Mouse (Mus musculus) ES-E14 (cell line): Measurements from ENCODE around the gene Mpp4. TPM values are rescaled to one million over a fixed set of nuclear protein-coding genes. Genes with fewer than 3 reads are reported as not detected.

Source experiments
- DNase-seq: peaks from one replicate; pipeline ENCODE4 v3.0.0-alpha.2; 2013; ENCODE audit warnings: low read depth, low spot score
- H3K27ac ChIP-seq: 2 replicates; pipeline ENCODE4 v1.5.1; 2012; ENCODE audit warnings: low read depth, mild to moderate bottlenecking, low read length, moderate library complexity, mixed read lengths; ENCODE audit not compliant: poor library complexity, insufficient read depth, severe bottlenecking
- H3K36me3 ChIP-seq: 2 replicates; pipeline ENCODE4 v1.6.1; 2012; ENCODE audit warnings: mild to moderate bottlenecking, low read length, moderate library complexity, mixed read lengths; ENCODE audit not compliant: control insufficient read depth, poor library complexity, insufficient read depth, severe bottlenecking
- H3K4me1 ChIP-seq, 2 experiments: fragments of 150-350 bp in 1 of 2; sonication (generic) in 1 of 2; 2 replicates each; pipeline ENCODE4 v1.6.1; 2012; ENCODE audit warnings: low read length in 2 of 2, mild to moderate bottlenecking in 1 of 2, mixed read lengths in 1 of 2; ENCODE audit not compliant: control insufficient read depth in 2 of 2, insufficient read depth in 2 of 2, poor library complexity in 1 of 2
- H3K4me3 ChIP-seq, 2 experiments: fragments of 150-350 bp in 1 of 2; sonication (generic) in 1 of 2; 2 replicates each; pipeline ENCODE4 v1.5.1; 2012; ENCODE audit warnings: low read length in 2 of 2, low read depth in 1 of 2, mild to moderate bottlenecking in 1 of 2, mixed read lengths in 1 of 2; ENCODE audit not compliant: insufficient read depth in 1 of 2, poor library complexity in 1 of 2, severe bottlenecking in 1 of 2
- H3K9ac ChIP-seq: 2 replicates; pipeline ENCODE4 v1.6.1; 2012; ENCODE audit warnings: low read depth, mild to moderate bottlenecking, low read length, mixed read lengths; ENCODE audit not compliant: poor library complexity, insufficient read depth, severe bottlenecking
- H3K9me3 ChIP-seq: fragments of 150-350 bp; sonication (generic); 2 replicates; pipeline ENCODE4 v1.6.1; 2012; ENCODE audit warnings: low read depth, mild to moderate bottlenecking, low read length; ENCODE audit not compliant: control insufficient read depth, insufficient read depth
- CHD2 ChIP-seq: IDR thresholded peaks from 2 replicates; pipeline ENCODE4 v1.6.1; 2014; ENCODE audit warnings: mild to moderate bottlenecking, low read depth, low read length, inconsistent platforms
- HCFC1 ChIP-seq: IDR thresholded peaks from 2 replicates; pipeline ENCODE4 v1.6.1; 2012; ENCODE audit warnings: low read length, inconsistent platforms, borderline replicate concordance; ENCODE audit not compliant: insufficient read depth
- MAFK ChIP-seq: IDR thresholded peaks from 2 replicates; pipeline ENCODE4 v1.6.1; 2014; ENCODE audit warnings: mild to moderate bottlenecking, low read depth, low read length, inconsistent platforms; ENCODE audit not compliant: insufficient read depth
- ZC3H11A ChIP-seq: IDR thresholded peaks from 2 replicates; pipeline ENCODE4 v1.6.1; 2012; ENCODE audit warnings: low read depth, mild to moderate bottlenecking, inconsistent platforms, low read length, borderline replicate concordance
- ZNF384 ChIP-seq: IDR thresholded peaks from 2 replicates; pipeline ENCODE4 v1.6.1; 2012; ENCODE audit warnings: low read depth, low read length, inconsistent platforms
- in situ Hi-C, 2 experiments: fragments of 600-800 bp; cut with MboI; formaldehyde crosslinking; loops; one replicate each; pipeline ENCODE4 v1.15.1; 2025; ENCODE audit warnings: low sequenced_read_pairs in 2 of 2, inconsistent platforms in 1 of 2; ENCODE audit not compliant: unreplicated experiment in 2 of 2
- total RNA-seq: library from RNA; depleted of rRNA; stranded (reverse); fragments of 300-350 nt; gene quantifications from 2 replicates; pipeline ENCODE4 v1.2.3, GENCODE M21; 2012

The Mpp4 gene
- total RNA-seq, 1 experiment: 1.2 TPM

DNA sequence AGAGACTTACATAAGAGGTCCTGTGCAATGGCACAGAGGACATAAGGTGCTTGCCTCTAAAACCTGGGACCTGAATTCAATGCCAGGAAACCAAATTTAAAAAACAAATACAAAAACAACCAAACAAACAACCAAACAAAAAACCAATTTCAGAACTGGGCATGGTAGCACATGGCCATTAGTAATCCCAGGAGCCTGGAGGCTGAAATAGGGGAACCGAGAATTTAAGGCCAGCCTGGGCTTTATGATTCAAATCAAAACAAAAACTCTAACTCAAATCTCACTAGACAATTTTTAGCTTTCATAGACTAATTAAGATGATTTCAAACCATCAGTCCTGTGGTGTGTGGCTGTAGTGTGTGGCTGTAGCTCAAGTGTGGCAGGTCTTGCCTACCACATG, 41.3 kb upstream of the Mpp4 start:
- in situ Hi-C loops: no loop called here
- no peak for DNase-seq
- TF ChIP-seq ZNF384: no peak
- no peak for TF ChIP-seq HCFC1
- TF ChIP-seq ZC3H11A: no peak
- no peak for TF ChIP-seq MAFK
- TF ChIP-seq CHD2: no peak
- H3K27ac ChIP-seq: no peak overlapping the region
- no peak overlapping the region for H3K4me3 ChIP-seq
- H3K4me1 ChIP-seq: no peaks in the 10 kb centered on the region
- no peaks in the 10 kb centered on the region for H3K9me3 ChIP-seq
- H3K9ac ChIP-seq: no peak overlapping the region
- H3K36me3 ChIP-seq: peaks cover 21% of the 10 kb centered on the region

DNA sequence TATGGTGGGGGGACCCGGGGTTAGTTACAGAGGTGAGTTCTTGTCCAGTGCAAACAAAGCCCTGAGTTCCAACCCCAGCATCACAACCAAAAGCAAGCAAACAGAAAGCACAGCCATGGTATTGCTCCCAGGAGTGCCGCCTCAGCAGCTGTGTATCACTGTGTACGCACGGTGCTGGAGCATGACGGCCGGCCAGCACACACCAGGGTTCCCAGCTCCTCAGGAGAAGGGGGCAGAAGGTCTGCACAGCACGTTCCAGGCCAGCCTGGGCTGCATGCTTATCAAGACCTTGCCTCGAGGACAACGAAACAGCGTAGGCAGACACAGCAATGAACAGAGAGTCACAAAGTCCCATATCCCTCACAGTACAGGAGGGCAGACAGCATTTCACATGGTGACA, 39.2 kb upstream of the Mpp4 start:
- H3K9me3 ChIP-seq: no peaks in the 10 kb centered on the region
- H3K4me1 ChIP-seq: no peaks in the 10 kb centered on the region
- no peak overlapping the region for H3K9ac ChIP-seq
- no peak for DNase-seq
- no peak overlapping the region for H3K4me3 ChIP-seq
- TF ChIP-seq ZNF384 (no peak), CHD2 (no peak), MAFK (no peak), HCFC1 (no peak), ZC3H11A (no peak)
- peaks cover 14% of the 10 kb centered on the region for H3K36me3 ChIP-seq
- no peak overlapping the region for H3K27ac ChIP-seq
- in situ Hi-C loops: no loop called here

DNA sequence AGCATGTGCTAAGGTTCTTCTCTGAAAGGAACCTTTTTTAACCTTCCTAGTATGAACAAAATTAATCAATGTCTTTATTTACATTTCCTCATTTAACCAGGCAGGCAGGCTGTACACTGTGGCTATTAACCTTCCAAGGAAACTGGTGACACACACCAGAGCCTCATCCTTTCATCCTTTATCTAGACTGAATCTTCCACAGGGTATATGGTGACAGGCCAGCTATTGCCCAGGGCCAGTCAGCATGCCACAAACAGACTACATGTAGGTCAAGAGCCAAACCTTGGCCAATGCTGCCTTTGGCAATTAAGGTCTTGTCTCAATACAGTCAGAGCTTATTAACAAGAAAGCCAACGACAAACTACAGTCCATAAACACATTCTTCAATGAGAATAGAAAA, 38.4 kb upstream of the Mpp4 start:
- no peak for DNase-seq
- TF ChIP-seq CHD2 (no peak), MAFK (no peak), ZNF384 (no peak)
- in situ Hi-C loops: no loop called here
- Histone ChIP-seq H3K4me3 (no peak overlapping the region), H3K9ac (no peak overlapping the region), H3K9me3 (no peaks in the 10 kb centered on the region), H3K4me1 (no peaks in the 10 kb centered on the region), H3K36me3 (peaks cover 13% of the 10 kb centered on the region), H3K27ac (no peak overlapping the region)

DNA sequence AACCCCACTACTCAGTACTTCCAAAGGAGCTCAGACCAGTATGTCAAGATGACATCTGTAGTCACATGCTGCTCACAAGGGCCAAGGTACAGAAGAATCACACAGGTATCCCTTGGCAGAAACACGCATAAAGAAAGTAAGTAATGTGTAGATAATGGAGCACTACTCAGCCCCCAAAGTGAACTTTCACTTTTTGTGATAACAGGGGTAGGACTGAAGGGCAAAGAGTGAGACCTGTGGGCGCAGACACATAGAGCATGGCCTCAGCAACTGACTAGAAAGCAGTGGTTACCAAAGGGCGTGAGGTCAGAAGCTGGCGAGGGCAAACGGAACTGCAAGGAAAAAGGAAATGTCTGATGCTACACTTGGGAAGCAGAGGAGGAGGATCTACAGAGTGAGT, 37.8 kb upstream of the Mpp4 start:
- H3K4me1 ChIP-seq: no peaks in the 10 kb centered on the region
- no peak overlapping the region for H3K4me3 ChIP-seq
- TF ChIP-seq MAFK (no peak), ZC3H11A (no peak), CHD2 (no peak), HCFC1 (no peak), ZNF384 (no peak)
- no peak overlapping the region for H3K9ac ChIP-seq
- H3K27ac ChIP-seq: no peak overlapping the region
- in situ Hi-C loops: no loop called here
- peaks cover 14% of the 10 kb centered on the region for H3K36me3 ChIP-seq
- no peaks in the 10 kb centered on the region for H3K9me3 ChIP-seq
- DNase-seq: no peak

DNA sequence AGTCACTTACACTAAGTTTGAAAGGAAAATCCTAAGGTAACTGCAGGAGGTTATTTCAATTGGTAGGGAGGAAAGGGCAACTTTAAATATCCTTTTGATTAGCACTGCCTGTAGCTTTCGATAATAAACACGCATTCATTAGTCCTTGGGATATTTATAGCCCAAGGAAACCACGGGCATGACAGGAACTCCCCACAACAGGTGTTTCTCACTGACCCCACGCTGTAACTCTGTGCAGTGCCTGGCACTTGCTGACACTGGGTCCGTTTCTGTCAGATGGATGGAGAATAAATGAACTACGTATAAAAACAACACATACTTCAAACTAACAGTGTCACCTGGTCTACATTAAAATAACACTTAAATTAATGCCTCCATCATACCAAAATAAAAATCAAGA, 31.8 kb upstream of the Mpp4 start:
- H3K9ac ChIP-seq: no peak overlapping the region
- peaks cover 5% of the 10 kb centered on the region for H3K36me3 ChIP-seq
- no peaks in the 10 kb centered on the region for H3K9me3 ChIP-seq
- H3K27ac ChIP-seq: no peak overlapping the region
- no peaks in the 10 kb centered on the region for H3K4me1 ChIP-seq
- H3K4me3 ChIP-seq: no peak overlapping the region
- DNase-seq: no peak
- TF ChIP-seq MAFK (no peak), HCFC1 (no peak), ZC3H11A (no peak), ZNF384 (no peak), CHD2 (no peak)
- in situ Hi-C loops: no loop called here
